Mouse (Mus musculus): ENCODE data around the gene Fam71f2. TPM values are rescaled to one million over a fixed set of nuclear protein-coding genes. Genes with fewer than 3 reads are reported as not detected.

Fam71f2 gene
- total RNA-seq (2014; fragmentation: Nextera tagmentation) (not detected in 2 replicates), total RNA-seq (2017) (0.88 TPM in 1 of 2 replicates, not detected in the other)

DNA sequence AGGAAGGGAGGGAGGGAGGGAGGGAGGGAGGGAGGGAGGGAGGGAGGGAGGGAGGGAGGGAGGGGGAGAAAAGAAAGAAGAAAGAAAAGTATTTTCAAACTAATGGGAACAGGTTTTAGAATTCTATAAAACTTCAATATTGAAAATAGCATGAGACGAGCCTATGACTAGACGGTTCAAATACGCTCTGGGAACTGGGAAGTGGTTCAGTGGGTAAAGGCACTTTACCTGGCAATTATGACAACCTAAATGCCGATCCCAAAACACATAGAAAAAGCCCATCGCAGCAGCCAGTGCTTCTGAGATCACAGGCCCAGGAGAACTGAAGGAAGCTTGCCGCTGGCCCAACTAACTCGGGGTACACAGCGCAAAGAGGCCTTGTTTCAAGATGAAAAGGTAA lies at the start of gene Fam71f2:
Fam71f2 (plus strand) TSS at position 301 of the 400 bp plus-strand sequence.
- ATAC-seq (replicated peaks; ENCODE audit: poor library complexity, severe bottlenecking), result no peak

DNA sequence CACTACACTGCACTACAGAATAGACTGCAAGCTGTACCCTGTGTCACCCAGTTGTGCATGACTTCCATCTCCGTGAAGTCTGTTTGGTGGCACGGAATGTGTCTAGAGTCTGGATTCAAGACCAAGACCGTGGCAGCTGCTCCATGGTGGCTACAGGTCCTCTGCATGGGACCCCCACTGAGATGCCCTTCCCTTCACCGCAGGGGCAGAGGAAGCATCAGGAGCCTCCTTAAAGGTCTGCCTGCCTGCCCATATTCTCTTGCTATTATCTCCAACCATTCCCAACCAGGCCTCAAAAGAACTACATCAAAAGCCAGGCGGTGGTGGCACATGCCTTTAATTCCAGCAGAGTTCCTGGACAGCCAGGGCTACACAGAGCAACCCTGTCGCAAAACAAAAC lies 49.0 kb upstream of the Fam71f2 start:
- no peak for ATAC-seq (replicated peaks; ENCODE audit: poor library complexity, severe bottlenecking)

DNA sequence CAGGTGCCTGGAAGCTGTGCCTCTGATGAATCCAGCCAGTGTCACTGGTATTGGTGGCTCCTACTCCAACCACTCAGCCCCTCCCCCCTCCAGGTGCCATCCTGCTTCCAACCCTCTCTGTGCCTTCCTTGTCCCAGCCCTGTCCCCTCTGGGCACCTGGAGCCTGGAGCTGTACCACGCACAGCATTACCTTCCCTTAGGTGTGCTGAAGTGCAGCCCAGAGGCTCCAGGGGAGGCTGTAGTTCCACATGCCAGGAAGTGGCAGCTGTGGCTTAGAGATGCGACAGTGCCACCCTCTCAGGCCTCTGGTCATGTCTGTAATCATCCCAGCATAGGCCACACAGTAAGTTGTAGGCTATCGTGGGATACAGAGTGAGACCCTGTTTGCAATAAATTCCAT lies 47.6 kb upstream of the Fam71f2 start:
- 0 out of 2 replicates have a peak, but pooled peaks have one; percentile 17 for ATAC-seq (replicated peaks; ENCODE audit: poor library complexity, severe bottlenecking)

DNA sequence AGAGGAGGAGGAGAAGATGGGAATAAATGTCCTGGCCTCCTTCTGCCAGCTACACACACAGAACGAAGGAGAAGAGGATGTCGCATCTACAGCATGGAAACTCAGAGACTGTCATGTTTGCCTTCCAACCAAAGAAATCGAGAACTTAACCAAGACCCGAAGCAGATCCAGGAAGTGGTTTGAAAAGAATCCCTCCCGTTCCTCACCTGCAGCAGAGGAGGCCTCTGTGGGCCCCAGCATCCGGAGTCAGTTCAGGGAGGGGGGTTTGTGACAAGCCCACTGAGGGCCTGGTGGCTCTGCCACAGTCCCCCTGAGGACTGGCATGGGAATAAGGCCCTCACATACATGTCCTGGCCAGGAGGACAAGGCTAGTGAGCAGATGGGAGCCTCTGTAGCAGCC lies 47.1 kb upstream of the Fam71f2 start:
- peak; percentile 54 for ATAC-seq (replicated peaks; ENCODE audit: poor library complexity, severe bottlenecking)

DNA sequence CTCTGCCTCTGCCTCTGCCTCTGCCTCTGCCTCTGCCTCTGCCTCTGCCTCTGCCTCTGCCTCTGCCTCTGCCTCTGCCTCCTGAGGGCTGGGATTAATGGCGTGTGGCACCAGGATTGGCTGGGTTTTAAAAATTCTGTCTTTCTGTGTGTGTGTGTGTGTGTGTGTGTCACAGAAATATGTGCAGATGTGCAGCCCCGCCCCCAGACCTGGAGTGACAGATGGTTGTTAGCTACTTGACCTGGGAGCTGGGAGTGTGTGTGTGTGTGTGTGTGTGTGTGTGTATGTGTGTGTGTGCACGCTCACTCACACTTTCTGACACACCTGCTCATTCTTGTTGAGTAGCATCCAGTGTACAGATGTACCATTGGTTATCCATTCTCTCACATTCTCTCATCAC lies 45.7 kb upstream of the Fam71f2 start:
- ATAC-seq (replicated peaks; ENCODE audit: poor library complexity, severe bottlenecking), result no peak

DNA sequence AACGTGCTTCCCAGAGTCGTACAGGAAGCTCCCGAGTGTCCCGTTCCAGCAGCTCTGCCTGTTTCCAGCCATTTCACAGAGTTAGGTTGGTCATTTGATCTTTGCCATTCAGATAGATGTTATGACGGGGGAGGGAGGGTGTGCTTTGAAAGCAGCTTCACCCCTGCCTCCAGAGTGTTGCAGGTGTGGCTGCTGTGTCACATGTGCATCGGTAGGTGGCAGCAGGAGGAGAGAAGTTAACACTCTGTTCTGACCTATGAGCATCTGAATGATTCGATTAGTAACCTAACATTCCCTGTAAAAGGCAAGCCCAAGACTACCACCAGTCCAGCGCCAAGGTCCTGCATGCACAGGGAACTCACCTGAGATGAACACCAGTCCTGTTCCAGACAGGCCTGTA lies 45.1 kb upstream of the Fam71f2 start:
- ATAC-seq (replicated peaks; ENCODE audit: poor library complexity, severe bottlenecking), result peak; percentile 45

DNA sequence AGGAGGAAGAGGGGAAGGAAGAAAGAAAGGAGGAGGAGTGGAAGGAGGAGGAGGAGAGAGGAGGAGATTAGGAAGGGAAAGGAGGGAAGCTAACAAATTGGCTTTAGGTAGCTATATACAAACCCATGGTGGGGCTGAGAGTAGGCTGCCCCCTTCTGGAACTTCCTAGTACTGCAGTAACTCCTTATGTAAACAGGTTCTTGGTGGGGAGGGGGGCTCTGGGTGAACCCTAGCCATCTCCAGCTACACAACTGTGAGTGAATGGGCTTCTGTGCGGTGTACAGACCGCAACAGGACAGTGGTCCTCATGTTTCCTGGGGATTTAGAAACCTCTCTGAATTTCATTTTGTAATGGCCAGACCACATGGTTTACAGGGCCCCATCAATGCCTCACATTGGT lies 38.6 kb upstream of the Fam71f2 start:
- peak; percentile 58 for ATAC-seq (replicated peaks; ENCODE audit: poor library complexity, severe bottlenecking)

DNA sequence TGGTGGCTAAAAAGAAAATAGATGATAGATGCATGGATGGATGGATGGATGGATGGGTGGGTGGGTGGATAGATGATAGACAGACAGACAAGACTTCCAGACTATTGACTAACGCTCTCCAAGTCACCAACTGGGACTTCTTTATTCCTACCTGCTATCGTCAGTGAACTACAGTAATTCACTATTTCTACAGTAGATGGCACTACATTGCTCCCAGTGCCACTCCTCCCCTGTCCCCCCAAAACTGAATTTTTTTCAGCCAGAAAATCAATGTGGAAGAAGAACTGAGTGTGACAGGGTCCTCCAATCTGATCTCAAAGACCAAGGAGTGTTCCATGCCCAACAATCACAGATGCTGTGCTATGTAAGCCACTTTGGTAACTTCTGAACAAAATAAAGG lies 37.7 kb upstream of the Fam71f2 start:
- ATAC-seq (replicated peaks; ENCODE audit: poor library complexity, severe bottlenecking), result peak; percentile 32; the same call in 1 of the 2 replicates

DNA sequence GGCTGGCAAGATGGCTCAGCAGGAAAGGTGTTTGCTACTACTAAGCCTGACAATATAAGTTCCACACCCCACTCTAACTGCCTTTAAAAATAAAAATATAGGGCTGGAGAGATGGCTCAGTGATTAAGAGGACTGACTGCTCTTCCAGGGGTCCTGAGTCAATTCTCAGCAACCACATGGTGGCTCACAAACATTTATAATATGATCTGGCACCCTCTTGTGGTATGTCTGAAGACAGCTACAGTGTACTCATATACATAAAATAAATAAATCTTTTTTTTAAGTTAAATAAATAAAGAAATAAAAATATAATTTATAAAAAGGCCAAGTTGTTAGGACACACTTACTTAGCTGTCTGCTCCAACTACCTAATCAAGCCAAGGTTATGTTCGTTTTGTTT lies 37.1 kb upstream of the Fam71f2 start:
- no peak for ATAC-seq (replicated peaks; ENCODE audit: poor library complexity, severe bottlenecking)

DNA sequence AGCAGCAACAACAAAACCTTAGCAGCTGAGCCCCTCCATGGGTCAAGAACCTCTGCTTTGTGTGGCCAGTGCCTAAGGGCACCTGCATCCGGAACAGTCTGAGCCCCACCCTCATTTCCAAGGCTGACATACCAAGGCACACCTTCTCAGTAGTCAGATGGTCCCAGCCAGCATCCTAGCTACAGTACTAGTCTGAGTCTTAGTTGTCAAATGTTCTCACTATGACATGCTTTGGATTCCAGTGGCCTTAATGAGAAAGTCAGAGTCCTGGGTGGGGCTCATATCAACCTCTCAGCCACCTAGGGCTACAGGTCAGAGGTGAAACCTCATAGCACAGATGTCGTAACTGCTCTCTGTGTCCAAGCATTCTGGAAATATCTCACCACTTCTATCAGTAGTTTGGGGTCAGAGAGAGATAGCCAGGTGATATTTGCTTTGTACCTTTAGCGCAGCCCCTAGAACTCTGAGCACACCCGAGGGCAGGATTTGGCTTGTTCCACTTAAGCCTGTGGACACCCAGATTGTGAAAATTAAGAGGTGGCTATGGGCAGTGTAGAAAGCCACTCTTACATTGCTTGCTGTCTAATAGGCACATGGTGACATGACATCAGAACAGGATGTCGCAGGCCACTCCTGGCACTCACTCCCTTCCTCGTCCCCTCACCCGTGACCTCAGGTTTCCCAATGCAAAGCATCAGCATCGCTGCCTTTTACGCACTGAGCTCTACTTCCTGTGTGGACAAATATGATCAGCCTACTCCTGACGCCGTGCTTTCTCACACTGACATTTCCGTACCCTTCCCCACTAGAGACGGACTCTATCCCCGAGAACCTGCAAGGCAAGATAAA lies 33.9 kb upstream of the Fam71f2 start:
- ATAC-seq (replicated peaks; ENCODE audit: poor library complexity, severe bottlenecking), result peak; percentile 94

DNA sequence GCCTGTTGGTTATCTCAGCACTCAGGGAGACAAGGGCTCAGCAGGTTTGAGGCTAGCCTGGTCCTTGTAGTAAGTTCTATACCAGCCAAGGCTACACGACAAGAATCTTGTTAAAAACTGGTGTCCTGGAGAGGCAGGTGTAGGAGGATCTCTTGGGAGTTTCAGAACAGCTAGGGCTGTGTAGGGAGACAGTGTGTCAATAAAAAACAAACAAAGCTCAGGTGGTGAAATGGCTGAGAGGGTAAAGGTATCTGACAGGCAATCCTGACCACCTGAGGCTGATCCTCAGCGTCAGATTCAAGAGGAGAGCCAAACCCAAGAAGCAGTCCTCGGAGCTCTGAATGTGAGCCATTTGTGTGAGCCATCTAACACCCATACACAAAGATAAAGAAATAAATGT lies 33.2 kb upstream of the Fam71f2 start:
- no peak for ATAC-seq (replicated peaks; ENCODE audit: poor library complexity, severe bottlenecking)

DNA sequence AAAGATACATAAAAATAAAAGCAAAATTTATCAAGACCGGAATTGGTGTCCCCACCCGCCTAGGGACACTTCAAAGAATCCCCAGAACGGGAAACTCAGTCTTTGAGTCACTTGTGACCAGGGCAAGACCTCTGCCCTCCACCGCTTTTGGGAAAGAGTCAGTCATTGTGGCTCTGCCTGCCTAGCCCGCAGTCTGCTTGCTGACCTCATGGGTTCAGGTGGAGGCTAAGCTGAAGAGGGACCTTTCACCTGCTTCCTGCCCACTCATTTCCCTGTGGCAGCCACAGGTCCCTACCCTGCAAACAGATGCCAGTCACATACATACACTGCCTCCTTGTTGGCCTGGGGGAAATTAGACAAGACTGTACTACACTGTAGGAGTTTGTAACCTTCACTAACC lies 32.8 kb upstream of the Fam71f2 start:
- ATAC-seq (replicated peaks; ENCODE audit: poor library complexity, severe bottlenecking), result 0 out of 2 replicates have a peak, but pooled peaks have one; percentile 9

DNA sequence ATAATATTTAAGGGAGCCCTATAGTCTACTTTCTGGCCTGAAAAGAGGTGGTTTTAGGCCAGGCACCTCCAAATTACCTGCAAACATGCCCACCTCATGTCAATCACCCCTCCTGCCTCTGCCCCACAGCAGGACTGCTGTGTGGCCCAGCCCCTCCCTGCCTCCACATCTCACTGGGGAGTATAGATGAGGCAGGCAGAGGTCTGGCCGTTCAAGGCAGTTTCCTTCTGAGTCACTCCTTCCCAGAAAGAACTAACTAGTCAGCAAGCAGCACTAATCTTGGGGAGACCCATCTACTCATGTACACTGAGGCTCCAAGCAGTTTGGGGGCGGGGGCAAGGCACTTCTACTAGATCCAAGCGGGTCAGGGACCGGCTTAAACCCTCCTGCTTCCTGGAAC lies 32.3 kb upstream of the Fam71f2 start:
- no peak for ATAC-seq (replicated peaks; ENCODE audit: poor library complexity, severe bottlenecking)

DNA sequence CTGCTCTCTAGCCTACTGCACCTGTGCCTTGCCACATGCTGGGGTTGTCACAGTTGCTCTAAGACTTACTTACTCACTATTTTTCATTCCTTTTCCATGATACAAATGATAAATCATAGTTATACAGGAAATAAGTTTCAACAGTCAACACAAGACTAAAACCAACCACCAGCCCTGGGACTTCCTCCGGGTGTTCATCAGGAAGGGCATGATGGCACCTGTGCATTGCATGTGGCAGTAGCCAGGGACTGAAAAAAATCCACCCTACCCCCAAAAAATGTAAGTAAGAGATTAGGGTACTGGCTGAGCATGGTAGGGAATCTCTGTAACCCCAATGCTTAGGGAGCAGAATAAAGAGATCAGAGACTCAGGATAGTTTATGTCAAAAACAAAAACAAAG lies 20.0 kb upstream of the Fam71f2 start:
- ATAC-seq (replicated peaks; ENCODE audit: poor library complexity, severe bottlenecking), result 0 out of 2 replicates have a peak, but pooled peaks have one; percentile 25

DNA sequence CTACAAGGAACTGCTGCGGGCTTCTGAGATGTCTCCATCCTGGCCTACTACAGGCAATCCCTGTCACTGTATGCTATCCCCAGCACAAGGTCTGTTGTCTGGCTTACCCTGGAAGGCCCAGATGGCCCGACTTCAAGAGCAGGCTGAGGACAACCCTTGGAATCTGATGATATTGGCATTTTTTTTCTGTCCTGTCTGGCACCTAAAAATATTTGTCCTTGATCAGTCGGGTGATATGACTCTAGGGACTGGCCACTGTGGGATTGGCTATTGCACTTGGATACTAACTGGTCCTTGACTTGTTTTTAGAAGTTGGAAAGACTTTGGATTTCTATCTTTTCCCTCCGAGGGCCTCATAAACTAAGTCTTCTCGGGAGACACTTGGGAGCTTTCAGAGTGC lies 17.6 kb upstream of the Fam71f2 start:
- ATAC-seq (replicated peaks; ENCODE audit: poor library complexity, severe bottlenecking), result no peak

DNA sequence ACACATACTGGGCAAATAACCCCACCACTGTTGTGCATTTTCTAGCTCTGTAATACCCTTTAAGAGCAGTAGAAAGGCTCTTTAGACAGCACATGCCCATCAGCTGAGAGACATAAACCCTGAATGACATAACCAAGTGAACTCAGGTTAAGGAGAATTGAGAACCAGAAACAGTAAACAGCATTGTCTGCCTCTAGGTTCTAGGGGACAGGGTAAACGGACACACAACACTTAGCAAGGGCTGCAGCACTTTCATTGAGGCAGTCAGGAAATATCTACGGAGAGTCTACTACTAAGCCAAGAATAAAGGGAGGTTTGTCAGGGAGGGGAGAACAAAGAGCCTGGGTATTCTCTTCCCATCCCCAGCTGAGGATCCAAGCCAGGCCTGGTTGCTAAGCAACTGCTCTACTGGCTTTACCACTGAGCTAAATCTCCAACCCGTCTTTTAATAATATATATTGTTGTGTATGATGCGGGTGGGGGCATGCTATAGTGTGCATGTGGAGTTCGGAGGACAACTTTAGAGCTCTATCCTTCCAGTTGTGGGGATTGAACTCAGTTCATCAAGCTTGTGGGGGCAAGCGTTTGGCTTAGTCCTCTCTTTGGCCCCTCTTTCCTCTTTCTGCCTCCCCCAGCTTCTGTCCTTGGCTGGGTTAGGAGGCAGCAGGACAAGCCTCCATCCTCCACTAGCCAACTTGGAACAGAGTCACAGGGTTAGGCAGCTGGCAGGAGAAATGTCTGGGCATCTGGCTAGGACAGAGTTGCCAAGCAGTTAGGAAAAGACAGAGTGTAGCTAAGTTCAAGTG lies 15.5 kb upstream of the Fam71f2 start:
- ATAC-seq (replicated peaks; ENCODE audit: poor library complexity, severe bottlenecking), result no peak

DNA sequence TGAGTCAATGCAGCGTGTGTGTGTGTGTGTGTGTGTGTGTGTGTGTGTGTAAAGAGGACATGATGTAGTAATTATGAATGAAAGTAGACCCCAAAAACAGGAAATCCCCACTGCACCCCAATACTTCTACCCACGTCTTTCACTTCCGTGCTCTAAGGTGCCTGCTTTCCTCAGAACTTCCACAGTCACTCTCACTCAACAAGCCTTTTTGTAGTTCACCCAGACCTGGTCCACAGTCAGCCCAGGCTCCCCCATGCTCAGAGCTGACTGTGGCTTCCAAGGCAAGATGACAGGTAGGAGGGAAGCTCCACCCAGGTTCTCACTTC lies 15.0 kb upstream of the Fam71f2 start:
- ATAC-seq (replicated peaks; ENCODE audit: poor library complexity, severe bottlenecking), result peak; percentile 95

DNA sequence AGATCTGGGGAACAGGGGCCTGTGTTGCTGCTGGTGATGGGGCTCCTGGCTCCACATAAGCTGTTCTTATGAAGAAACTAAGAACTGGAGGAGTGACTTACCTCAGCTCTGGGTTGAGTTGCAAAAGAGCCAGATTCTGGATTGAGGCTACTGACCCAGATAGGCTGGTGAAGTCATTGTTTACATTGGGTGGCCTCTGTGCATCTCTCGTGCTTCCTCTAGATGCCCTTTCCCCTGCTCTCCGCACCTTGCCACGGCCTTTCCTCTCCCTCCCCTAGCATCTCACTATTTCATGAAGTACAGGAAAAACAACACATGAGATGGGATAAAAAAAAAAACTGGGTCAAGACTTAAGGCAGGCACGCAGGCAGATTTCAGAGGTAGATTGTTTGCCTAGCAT lies 12.5 kb upstream of the Fam71f2 start:
- no peak for ATAC-seq (replicated peaks; ENCODE audit: poor library complexity, severe bottlenecking)

DNA sequence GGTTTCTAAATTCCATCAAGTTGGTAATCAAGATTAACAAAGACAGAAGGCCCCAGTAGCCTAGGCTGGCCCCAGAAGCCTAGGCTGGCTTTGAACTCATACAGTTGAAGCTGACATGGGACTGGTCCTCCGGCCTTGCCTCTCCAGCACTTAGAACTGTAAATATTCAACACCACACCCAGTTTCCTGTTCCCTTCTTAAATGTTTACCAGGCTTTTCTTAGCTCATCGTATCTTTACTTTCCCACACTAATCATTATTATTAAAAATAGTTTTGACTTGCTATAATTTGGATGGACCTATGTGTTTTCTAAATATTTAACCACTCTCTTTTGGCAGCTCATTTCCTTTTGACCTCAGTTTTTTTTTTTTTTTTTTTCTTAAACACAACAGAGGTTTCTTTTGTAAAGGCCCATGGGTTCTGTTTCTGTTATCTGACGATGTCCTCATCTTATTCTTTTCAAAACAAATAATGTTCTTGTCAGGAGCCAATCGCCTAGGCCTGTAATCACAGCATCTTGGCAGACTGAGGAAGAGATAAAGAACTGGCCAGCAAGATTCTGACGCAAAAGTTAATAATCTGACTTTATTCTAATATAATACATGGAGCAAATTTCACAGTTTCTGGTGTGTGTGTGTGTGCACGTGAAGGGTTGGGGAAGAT lies 10.3 kb upstream of the Fam71f2 start:
- ATAC-seq (replicated peaks; ENCODE audit: poor library complexity, severe bottlenecking), result no peak

DNA sequence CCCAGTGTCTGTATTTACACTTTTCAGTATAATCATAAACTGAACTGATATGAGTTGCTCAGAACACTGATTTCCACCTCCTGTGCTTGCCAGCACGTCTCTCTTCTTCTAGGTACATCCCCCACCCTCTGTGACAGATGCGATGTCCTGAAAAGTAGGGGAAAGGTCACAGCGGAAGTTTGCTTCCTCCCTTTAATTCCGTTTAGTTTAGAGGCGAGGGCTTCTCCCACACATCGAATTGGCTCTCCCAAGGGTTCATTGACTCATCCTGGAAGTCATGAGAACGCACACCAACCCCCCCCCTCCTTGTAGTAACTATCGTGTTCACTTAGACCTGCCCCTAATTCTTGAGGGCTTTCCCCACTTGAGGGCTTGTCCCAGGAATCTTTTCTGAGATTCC lies 8.4 kb upstream of the Fam71f2 start:
- ATAC-seq (replicated peaks; ENCODE audit: poor library complexity, severe bottlenecking), result peak; percentile 9; the same call in 1 of the 2 replicates
